Mouse (Mus musculus) testis, adult 2 months (tissue): Measurements from ENCODE around the gene Erc2. TPM values are rescaled to one million over a fixed set of nuclear protein-coding genes. Genes with fewer than 3 reads are reported as not detected.

Source experiments
- H3K27ac ChIP-seq: fragments of 200-500 bp; 2 replicates; pipeline ENCODE4 v1.5.1; 2012; ENCODE audit warnings: low read depth, low read length; ENCODE audit not compliant: control insufficient read depth, insufficient read depth
- H3K27me3 ChIP-seq: fragments of 200-500 bp; 2 replicates; pipeline ENCODE4 v1.6.1; 2012; ENCODE audit warnings: mild to moderate bottlenecking, low read length, moderate library complexity; ENCODE audit not compliant: control insufficient read depth, insufficient read depth
- H3K36me3 ChIP-seq: fragments of 200-500 bp; 2 replicates; pipeline ENCODE4 v1.6.1; 2012; ENCODE audit warnings: mild to moderate bottlenecking, low read length; ENCODE audit not compliant: control insufficient read depth, insufficient read depth
- H3K4me1 ChIP-seq: fragments of 200-500 bp; 2 replicates; pipeline ENCODE4 v1.6.1; 2012; ENCODE audit warnings: low read length; ENCODE audit not compliant: control insufficient read depth, insufficient read depth
- H3K4me3 ChIP-seq: fragments of 200-500 bp; 2 replicates; pipeline ENCODE4 v1.5.1; 2012; ENCODE audit warnings: low read depth, mild to moderate bottlenecking, low read length, moderate library complexity, mixed read lengths; ENCODE audit not compliant: control insufficient read depth
- CTCF ChIP-seq: fragments of 200-500 bp; IDR thresholded peaks from 2 replicates; pipeline ENCODE4 v1.5.1; 2012; ENCODE audit warnings: low read depth, mild to moderate bottlenecking, inconsistent platforms, low read length, moderate library complexity; ENCODE audit not compliant: control insufficient read depth, insufficient read depth, insufficient replicate concordance
- POLR2A ChIP-seq: fragments of 200-500 bp; IDR thresholded peaks from 2 replicates; pipeline ENCODE4 v1.6.1; 2012; ENCODE audit warnings: low read depth, mild to moderate bottlenecking, inconsistent platforms, low read length, moderate library complexity; ENCODE audit not compliant: control insufficient read depth
- polyA plus RNA-seq: library from polyadenylated mRNA; depleted of rRNA; stranded (reverse); fragments of >200 nt; gene quantifications from 2 replicates; pipeline ENCODE4 v1.2.3, GENCODE M21; 2012

Erc2 gene
- polyA plus RNA-seq, 1 experiment, result 2.4 TPM

DNA sequence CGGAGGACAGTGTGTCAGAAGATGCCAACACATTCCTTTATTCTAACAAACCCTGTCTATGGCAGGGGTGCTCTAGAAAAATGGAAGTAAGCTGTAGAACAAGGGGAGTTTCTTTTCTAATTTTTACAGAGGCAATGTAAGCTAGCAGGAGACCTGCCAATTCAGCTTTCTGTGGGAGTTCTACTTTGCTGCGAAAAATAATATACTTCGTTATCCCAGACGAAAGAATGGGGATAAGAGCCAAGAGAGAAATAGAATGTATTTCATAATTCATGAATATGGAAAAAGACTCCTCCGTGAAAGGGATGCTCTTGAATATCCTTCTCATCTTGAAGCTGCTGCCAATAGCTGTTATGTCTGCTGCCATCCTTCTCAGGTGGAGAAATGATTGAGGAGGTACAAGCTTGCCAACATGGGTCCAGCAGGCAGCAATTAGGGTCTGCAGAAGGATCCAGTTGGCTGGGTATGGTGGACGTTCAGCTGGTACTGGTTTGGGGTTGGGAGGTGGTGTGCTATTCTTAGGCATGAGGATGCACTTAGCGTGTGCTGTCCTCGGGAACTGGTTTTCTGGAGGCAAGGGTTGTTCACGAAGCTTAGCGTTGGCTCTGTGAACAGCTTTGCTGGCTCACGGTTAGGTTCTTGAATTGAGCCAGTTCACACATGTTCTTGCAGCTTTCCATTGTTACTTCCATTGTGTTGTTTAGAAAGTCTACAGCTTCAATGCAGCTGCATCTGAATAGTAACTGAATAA lies 176.1 kb downstream of the Erc2 start:
- Histone ChIP-seq H3K27ac (no peak overlapping the region), H3K36me3 (no peaks in the 10 kb centered on the region), H3K4me1 (no peaks in the 10 kb centered on the region), H3K27me3 (no peaks in the 10 kb centered on the region), H3K4me3 (no peak overlapping the region)
- TF ChIP-seq POLR2A (no peak), CTCF (no peak)

DNA sequence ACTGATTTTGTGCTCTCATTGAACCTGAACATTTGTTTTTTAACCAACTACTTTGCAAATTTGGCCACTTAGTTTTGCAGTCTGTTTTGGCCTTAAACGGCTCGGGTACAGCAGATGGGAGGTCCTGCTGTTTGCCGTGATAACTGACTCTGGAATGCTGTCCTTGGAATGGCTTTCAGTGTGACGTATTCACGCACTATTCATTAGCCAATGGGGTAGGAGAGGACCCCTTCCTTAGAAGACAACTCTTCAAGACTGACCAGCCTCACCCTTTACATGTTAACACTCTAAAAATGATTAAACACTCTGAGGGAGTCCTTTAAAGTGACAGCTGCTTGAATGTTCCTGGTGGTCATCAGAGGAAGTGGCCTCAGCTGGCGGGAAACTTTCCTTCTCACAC lies 178.5 kb downstream of the Erc2 start:
- no peaks in the 10 kb centered on the region for H3K27me3 ChIP-seq
- TF ChIP-seq CTCF, result no peak
- no peak for TF ChIP-seq POLR2A
- H3K36me3 ChIP-seq, result no peaks in the 10 kb centered on the region
- H3K4me3 ChIP-seq, result no peak overlapping the region
- peaks cover 4% of the 10 kb centered on the region for H3K4me1 ChIP-seq
- H3K27ac ChIP-seq, result no peak overlapping the region

DNA sequence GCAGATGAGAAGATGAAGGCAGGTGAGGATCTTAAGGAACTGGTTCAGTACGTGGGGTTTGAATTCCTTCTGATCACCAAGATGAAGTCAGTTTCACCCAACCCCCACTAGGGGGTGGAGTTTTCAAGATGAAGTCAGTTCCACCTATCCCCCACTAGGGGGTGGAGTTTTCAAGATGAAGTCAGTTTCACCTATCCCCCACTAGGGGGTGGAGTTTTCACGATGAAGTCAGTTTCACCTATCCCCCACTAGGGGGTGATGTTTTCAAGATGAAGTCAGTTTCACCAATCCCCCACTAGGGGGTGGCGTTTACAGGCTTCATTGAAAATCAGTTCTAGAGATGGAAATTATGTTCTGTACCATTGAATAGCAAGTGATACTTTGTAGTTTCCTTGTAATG lies 181.7 kb downstream of the Erc2 start:
- TF ChIP-seq POLR2A, result no peak
- TF ChIP-seq CTCF, result no peak
- no peaks in the 10 kb centered on the region for H3K27me3 ChIP-seq
- no peaks in the 10 kb centered on the region for H3K36me3 ChIP-seq
- no peak overlapping the region for H3K27ac ChIP-seq
- H3K4me3 ChIP-seq, result no peak overlapping the region
- H3K4me1 ChIP-seq, result peaks cover 4% of the 10 kb centered on the region

DNA sequence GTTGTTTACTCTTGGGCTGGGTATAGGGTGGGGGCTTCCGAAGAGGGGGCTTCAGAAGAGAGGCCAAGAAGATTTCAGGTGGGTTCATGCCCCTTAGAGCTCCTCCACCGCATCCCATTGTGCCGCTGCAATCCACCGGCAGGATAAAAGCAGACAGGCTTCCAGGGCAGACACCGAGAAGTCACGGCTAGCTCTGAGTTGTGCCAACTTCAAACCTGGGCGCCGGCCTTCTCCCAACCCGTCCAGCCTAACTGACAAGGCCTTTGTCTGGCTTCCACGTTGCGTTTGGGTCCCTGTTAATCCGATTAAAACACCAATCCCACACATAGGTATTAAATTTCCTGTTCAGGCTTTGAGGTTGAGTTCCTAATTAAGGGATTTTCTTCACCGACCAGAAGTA lies 182.8 kb downstream of the Erc2 start:
- Histone ChIP-seq H3K4me3 (no peak overlapping the region), H3K27ac (no peak overlapping the region), H3K36me3 (no peaks in the 10 kb centered on the region), H3K4me1 (peaks cover 4% of the 10 kb centered on the region), H3K27me3 (no peaks in the 10 kb centered on the region)
- TF ChIP-seq POLR2A (no peak), CTCF (no peak)

DNA sequence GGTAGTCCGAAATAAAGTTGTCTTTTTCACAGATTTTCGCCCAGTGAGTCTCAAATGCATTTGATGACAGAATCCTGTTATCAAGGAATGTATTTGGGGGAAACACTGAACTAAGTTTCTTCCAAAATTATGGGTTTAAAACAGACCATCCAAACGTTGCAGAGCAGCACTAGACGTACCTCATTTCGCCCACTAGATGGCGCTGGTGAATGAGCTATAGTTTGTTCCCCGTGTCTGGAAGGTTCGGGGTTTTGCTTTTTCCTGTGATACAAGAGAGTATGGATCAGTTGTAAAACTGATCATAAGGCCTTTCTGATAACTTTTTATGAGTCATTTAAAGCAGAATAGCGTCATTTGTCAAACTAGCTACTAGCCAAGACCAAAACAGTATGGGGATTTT lies 185.9 kb downstream of the Erc2 start:
- no peaks in the 10 kb centered on the region for H3K36me3 ChIP-seq
- no peak overlapping the region for H3K4me3 ChIP-seq
- H3K27me3 ChIP-seq, result no peaks in the 10 kb centered on the region
- no peak overlapping the region for H3K27ac ChIP-seq
- H3K4me1 ChIP-seq, result peaks cover 4% of the 10 kb centered on the region
- TF ChIP-seq POLR2A, result no peak
- TF ChIP-seq CTCF, result peak; percentile 59; the same call in 1 of the 2 replicates

DNA sequence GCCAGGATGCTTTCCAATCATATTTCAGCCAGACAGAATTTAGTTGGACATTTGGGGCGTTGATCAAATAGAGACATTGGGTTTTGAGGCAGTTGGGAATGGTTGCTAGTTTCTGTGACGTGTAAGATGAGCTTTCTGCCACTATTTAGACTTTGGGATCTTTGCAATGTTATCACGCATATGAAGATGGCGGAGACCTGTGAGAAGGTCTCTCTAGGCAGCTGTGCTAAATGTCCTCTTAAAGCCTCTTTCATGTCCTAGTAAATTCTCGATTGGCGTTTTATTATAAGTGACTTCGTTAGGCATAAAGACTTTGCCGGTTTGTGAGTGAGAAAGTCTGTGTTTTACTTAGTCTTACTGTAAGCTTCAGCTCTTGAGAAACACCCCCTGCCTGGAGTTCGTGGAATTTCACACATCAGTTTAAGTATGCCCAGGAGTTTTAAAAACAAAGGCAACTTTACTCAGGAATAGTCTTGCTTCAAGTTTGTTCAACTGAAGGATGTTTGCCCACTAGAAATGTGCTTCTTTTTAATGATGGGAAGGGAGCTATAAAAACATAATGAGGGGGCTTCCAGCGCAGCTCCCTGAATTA lies 186.4 kb downstream of the Erc2 start:
- no peaks in the 10 kb centered on the region for H3K36me3 ChIP-seq
- H3K27ac ChIP-seq, result no peak overlapping the region
- H3K27me3 ChIP-seq, result no peaks in the 10 kb centered on the region
- H3K4me1 ChIP-seq, result peaks cover 4% of the 10 kb centered on the region
- H3K4me3 ChIP-seq, result no peak overlapping the region
- TF ChIP-seq CTCF (no peak), POLR2A (no peak)

DNA sequence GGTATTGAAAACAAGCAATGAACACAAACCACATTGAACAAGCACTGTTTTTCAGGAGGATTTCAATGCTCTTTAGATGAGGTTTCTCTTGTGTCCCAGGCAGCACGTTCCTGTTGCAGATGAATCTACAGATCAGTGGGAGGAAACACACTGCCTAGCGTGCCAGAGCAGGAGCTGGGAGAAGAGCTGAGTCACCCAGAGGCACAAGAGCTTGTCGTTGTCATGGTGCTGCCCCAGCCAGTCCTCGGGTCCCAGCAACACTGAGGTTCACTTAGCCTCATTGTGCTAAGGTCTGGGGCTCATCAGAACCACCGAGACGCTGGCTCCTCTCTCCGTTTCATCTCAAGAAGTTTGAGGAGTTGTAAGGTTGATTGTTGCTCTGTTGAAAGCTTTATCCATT lies 188.6 kb downstream of the Erc2 start:
- no peak for TF ChIP-seq POLR2A
- no peak for TF ChIP-seq CTCF
- H3K27me3 ChIP-seq, result no peaks in the 10 kb centered on the region
- H3K4me1 ChIP-seq, result no peaks in the 10 kb centered on the region
- no peak overlapping the region for H3K4me3 ChIP-seq
- H3K27ac ChIP-seq, result no peak overlapping the region
- no peaks in the 10 kb centered on the region for H3K36me3 ChIP-seq

DNA sequence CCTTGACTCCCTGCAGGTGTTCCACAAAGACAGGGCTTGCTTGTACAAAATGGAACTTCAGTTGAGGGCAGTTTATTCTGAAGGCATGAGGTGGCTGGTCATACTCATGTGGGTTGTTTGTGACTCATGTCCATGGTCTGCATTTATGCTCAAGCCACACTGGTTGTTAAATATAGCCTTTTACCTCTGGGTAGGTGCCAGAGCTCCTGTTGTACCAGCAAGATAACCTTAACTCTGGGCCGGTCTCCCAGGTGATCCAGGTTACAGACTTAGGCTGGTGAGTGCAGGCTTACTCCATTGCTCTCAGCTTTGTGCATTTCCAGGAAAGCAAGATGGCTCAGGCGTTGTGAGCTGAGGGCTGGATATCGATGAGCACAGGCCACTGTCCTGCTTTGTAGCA lies 189.4 kb downstream of the Erc2 start:
- H3K4me3 ChIP-seq, result no peak overlapping the region
- no peaks in the 10 kb centered on the region for H3K36me3 ChIP-seq
- H3K27ac ChIP-seq, result no peak overlapping the region
- TF ChIP-seq CTCF (no peak), POLR2A (no peak)
- H3K27me3 ChIP-seq, result no peaks in the 10 kb centered on the region
- H3K4me1 ChIP-seq, result no peaks in the 10 kb centered on the region
